Mouse (Mus musculus) midbrain, embryonic 16.5 days (tissue): ENCODE measurements at regions not wholly inside any gene's neighbourhood (a gene's known extent, or its start where the extent isn't known, plus 50 kb on each side); places are given as distances from the start of the nearest gene placed in this dataset.

Experiments used
- ATAC-seq: fragments of 200-750 bp; cut with Nextera tagmentation; 2 replicates; pipeline ENCODE4 v1.8.0; 2017; ENCODE audit warnings: moderate TSS enrichment
- H3K27ac ChIP-seq: fragments of 300-500 bp; sonication (generic); 2 replicates; pipeline ENCODE4 v1.5.1; 2014; ENCODE audit warnings: mild to moderate bottlenecking, low read length, mixed read lengths
- H3K27me3 ChIP-seq: fragments of 300-500 bp; sonication (generic); 2 replicates; pipeline ENCODE4 v1.6.1; 2014; ENCODE audit warnings: low read depth, low read length, mixed read lengths; ENCODE audit not compliant: control insufficient read depth, insufficient read depth
- H3K36me3 ChIP-seq: fragments of 300-500 bp; sonication (generic); 2 replicates; pipeline ENCODE4 v1.6.1; 2014; ENCODE audit warnings: mild to moderate bottlenecking, low read length, moderate library complexity, mixed read lengths; ENCODE audit not compliant: control insufficient read depth, insufficient read depth
- H3K4me1 ChIP-seq: fragments of 300-500 bp; sonication (generic); 2 replicates; pipeline ENCODE4 v1.6.1; 2014; ENCODE audit warnings: mild to moderate bottlenecking, low read length, mixed read lengths; ENCODE audit not compliant: control insufficient read depth, insufficient read depth
- H3K4me2 ChIP-seq: fragments of 300-500 bp; sonication (generic); 2 replicates; pipeline ENCODE4 v1.6.1; 2014; ENCODE audit warnings: mild to moderate bottlenecking, low read length, mixed read lengths
- H3K4me3 ChIP-seq: fragments of 300-500 bp; sonication (generic); 2 replicates; pipeline ENCODE4 v1.5.1; 2014; ENCODE audit warnings: low read depth, mild to moderate bottlenecking, low read length, moderate library complexity, mixed read lengths
- H3K9ac ChIP-seq: fragments of 300-500 bp; sonication (generic); 2 replicates; pipeline ENCODE4 v1.6.1; 2014; ENCODE audit warnings: low read depth, low read length, mixed read lengths
- H3K9me3 ChIP-seq: fragments of 300-500 bp; sonication (generic); replicated peaks from 2 replicates; pipeline ENCODE4 v1.6.1; 2014; ENCODE audit warnings: mild to moderate bottlenecking, low read length, mixed read lengths; ENCODE audit not compliant: control insufficient read depth, poor library complexity, severe bottlenecking
- WGBS: fragments of 180-500 bp; shearing (Covaris S2); extraction: QIAGEN DNeasy Blood & Tissue Kit; methylation state at CpG from one replicate; pipeline ENCODE4 v1.1.7; 2014; 5-methylcytosine and 5-hydroxymethylcytosine counted together

- Histone ChIP-seq H3K27me3 (no peaks in the 10 kb centered on the region), H3K9ac (no peak overlapping the region), H3K27ac (no peak overlapping the region), H3K36me3 (no peaks in the 10 kb centered on the region), H3K4me1 (no peaks in the 10 kb centered on the region), H3K4me3 (no peak overlapping the region), H3K4me2 (no peak overlapping the region), H3K9me3 (no peaks in the 10 kb centered on the region)
- WGBS, result 81% methylated on average over 4 of the region's 4 CpGs
- ATAC-seq, result no peak
Measured at GRCm38 (mm10) chr1:184589277-184589676, 143.1 kb downstream of the Hlx start.

GRCm38 (mm10) chr1:184584505-184584874 is 147.9 kb downstream of the Hlx start:
- ATAC-seq, result no peak
- no peak overlapping the region for H3K4me2 ChIP-seq
- no peak overlapping the region for H3K9ac ChIP-seq
- no peaks in the 10 kb centered on the region for H3K36me3 ChIP-seq
- 90% methylated on average over 12 of the region's 12 CpGs for WGBS
- no peaks in the 10 kb centered on the region for H3K27me3 ChIP-seq
- H3K4me3 ChIP-seq, result no peak overlapping the region
- no peak overlapping the region for H3K27ac ChIP-seq
- H3K9me3 ChIP-seq, result no peaks in the 10 kb centered on the region
- no peaks in the 10 kb centered on the region; the same call in 1 of the 2 replicates for H3K4me1 ChIP-seq

GRCm38 (mm10) chr1:184583751-184584504 is 148.5 kb downstream of the Hlx start:
- Histone ChIP-seq H3K9me3 (no peaks in the 10 kb centered on the region), H3K27me3 (no peaks in the 10 kb centered on the region), H3K4me3 (no peak overlapping the region), H3K36me3 (no peaks in the 10 kb centered on the region), H3K4me1 (no peaks in the 10 kb centered on the region; the same call in 1 of the 2 replicates), H3K27ac (no peak overlapping the region), H3K9ac (no peak overlapping the region), H3K4me2 (no peak overlapping the region)
- ATAC-seq, result no peak
- WGBS, result 81% methylated on average over 6 of the region's 6 CpGs

GRCm38 (mm10) chr1:184579475-184579874 is 152.9 kb downstream of the Hlx start:
- H3K27ac ChIP-seq, result no peak overlapping the region
- H3K9ac ChIP-seq, result no peak overlapping the region
- no peak for ATAC-seq
- H3K4me3 ChIP-seq, result no peak overlapping the region
- H3K9me3 ChIP-seq, result no peaks in the 10 kb centered on the region; the same call in 1 of the 2 replicates
- WGBS, result 84% methylated on average over 3 of the region's 3 CpGs
- H3K4me2 ChIP-seq, result no peak overlapping the region
- H3K36me3 ChIP-seq, result no peaks in the 10 kb centered on the region
- no peaks in the 10 kb centered on the region; the same call in 1 of the 2 replicates for H3K4me1 ChIP-seq
- H3K27me3 ChIP-seq, result no peaks in the 10 kb centered on the region

GRCm38 (mm10) chr1:184576527-184576926 is 155.9 kb downstream of the Hlx start:
- Histone ChIP-seq H3K9ac (no peak overlapping the region), H3K27ac (no peak overlapping the region), H3K36me3 (no peaks in the 10 kb centered on the region), H3K9me3 (no peaks in the 10 kb centered on the region; the same call in 1 of the 2 replicates), H3K4me1 (no peaks in the 10 kb centered on the region), H3K4me2 (no peak overlapping the region), H3K27me3 (no peaks in the 10 kb centered on the region), H3K4me3 (no peak overlapping the region)
- 89% methylated on average over 7 of the region's 7 CpGs for WGBS
- ATAC-seq, result no peak

GRCm38 (mm10) chr1:184573325-184573724 is 159.1 kb downstream of the Hlx start:
- H3K27me3 ChIP-seq, result no peaks in the 10 kb centered on the region
- H3K36me3 ChIP-seq, result no peaks in the 10 kb centered on the region
- H3K9me3 ChIP-seq, result no peaks in the 10 kb centered on the region; the same call in 1 of the 2 replicates
- no peak overlapping the region for H3K9ac ChIP-seq
- no peak overlapping the region for H3K4me2 ChIP-seq
- no peak overlapping the region for H3K27ac ChIP-seq
- no peak overlapping the region for H3K4me3 ChIP-seq
- H3K4me1 ChIP-seq, result no peaks in the 10 kb centered on the region
- WGBS, result 78% methylated on average over 7 of the region's 7 CpGs
- ATAC-seq, result no peak

GRCm38 (mm10) chr1:184570681-184571080 is 161.7 kb downstream of the Hlx start:
- H3K9ac ChIP-seq, result no peak overlapping the region
- no peak overlapping the region for H3K27ac ChIP-seq
- H3K27me3 ChIP-seq, result no peaks in the 10 kb centered on the region
- no peaks in the 10 kb centered on the region for H3K36me3 ChIP-seq
- WGBS, result 91% methylated on average over 5 of the region's 5 CpGs
- H3K4me2 ChIP-seq, result no peak overlapping the region
- H3K4me3 ChIP-seq, result no peak overlapping the region
- H3K9me3 ChIP-seq, result no peaks in the 10 kb centered on the region
- ATAC-seq, result no peak
- H3K4me1 ChIP-seq, result no peaks in the 10 kb centered on the region

GRCm38 (mm10) chr1:184562926-184563325 is 169.5 kb downstream of the Hlx start:
- no peaks in the 10 kb centered on the region for H3K27me3 ChIP-seq
- no peak overlapping the region for H3K27ac ChIP-seq
- no peak overlapping the region for H3K9ac ChIP-seq
- 91% methylated on average over 4 of the region's 4 CpGs for WGBS
- no peak for ATAC-seq
- H3K36me3 ChIP-seq, result no peaks in the 10 kb centered on the region
- no peaks in the 10 kb centered on the region for H3K4me1 ChIP-seq
- H3K9me3 ChIP-seq, result no peaks in the 10 kb centered on the region
- H3K4me2 ChIP-seq, result no peak overlapping the region
- no peak overlapping the region for H3K4me3 ChIP-seq

GRCm38 (mm10) chr1:184562239-184562638 is 170.2 kb downstream of the Hlx start:
- no peaks in the 10 kb centered on the region for H3K27me3 ChIP-seq
- H3K9ac ChIP-seq, result no peak overlapping the region
- no peak overlapping the region for H3K4me2 ChIP-seq
- no peaks in the 10 kb centered on the region for H3K36me3 ChIP-seq
- no peaks in the 10 kb centered on the region for H3K4me1 ChIP-seq
- 98% methylated on average over 5 of the region's 5 CpGs for WGBS
- no peak overlapping the region for H3K27ac ChIP-seq
- no peak overlapping the region for H3K4me3 ChIP-seq
- ATAC-seq, result no peak
- H3K9me3 ChIP-seq, result no peaks in the 10 kb centered on the region
